Mouse (Mus musculus): ENCODE measurements around the gene Qrich2.
"Not testable (repeated sequence)": the region's sequence is repeated elsewhere in the genome, so short reads cannot be mapped to it uniquely, and the experiment has no call there.

Gene Qrich2

DNA sequence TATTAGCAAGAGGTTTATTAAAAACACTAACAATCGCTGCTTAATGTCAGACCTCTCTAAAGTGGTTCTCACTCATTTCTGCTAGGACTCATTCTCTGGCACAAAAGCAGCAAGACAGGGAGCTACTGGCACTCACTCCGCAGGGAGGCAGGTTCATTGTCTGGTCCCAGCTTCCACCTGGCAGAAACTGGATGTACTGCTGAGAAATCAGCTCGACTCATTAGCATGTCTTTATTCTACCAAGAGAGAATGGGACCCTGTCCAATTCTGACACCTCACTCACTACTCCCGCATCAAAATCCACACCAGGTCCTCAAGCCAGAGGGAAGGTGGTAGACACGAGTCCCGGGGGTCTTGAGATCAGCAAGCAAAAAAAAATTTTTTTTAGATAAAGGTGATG is 54.5 kb downstream of the Qrich2 start:
- DNase-seq (ENCODE audit: low spot score) = no peak

DNA sequence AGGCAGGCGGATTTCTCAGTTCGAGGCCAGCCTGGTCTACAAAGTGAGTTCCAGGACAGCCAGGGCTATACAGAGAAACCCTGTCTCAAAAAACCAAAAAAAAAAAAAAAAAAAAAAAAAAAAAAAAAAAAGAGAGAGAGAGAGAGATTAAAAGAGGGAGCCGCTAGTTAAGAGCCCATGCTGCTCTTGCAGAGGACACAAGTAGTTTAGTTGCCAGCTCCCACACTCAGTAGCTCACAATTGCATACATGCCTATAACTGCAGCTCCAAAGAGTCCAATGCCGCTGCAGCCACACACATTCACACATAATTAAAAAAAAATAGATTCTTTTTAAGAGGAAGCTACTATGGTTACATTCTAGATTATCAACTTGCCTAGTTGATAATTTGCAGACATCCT is 55.6 kb downstream of the Qrich2 start:
- not testable (repeated sequence) for DNase-seq (ENCODE audit: low spot score)

DNA sequence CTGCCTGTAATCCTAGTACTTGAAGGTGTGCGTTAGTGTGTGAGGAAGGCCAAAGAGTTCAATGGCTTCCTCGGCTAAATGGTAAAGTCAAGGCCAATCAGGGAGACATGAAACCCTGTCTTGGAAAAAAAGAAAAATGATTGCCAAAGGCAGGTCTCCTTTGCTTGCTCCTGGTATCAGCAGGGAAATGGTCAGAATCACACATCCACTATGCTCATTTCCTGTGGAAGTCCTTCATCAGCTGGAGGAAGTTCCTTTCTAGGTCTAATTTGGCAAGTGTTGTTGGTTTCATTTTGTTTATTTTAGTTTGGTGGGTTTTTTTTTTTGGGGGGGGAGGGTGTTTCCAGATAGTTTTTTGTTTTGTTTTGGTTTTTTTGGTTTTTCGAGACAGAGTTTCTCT is 57.0 kb downstream of the Qrich2 start:
- no peak for DNase-seq (ENCODE audit: low spot score)

DNA sequence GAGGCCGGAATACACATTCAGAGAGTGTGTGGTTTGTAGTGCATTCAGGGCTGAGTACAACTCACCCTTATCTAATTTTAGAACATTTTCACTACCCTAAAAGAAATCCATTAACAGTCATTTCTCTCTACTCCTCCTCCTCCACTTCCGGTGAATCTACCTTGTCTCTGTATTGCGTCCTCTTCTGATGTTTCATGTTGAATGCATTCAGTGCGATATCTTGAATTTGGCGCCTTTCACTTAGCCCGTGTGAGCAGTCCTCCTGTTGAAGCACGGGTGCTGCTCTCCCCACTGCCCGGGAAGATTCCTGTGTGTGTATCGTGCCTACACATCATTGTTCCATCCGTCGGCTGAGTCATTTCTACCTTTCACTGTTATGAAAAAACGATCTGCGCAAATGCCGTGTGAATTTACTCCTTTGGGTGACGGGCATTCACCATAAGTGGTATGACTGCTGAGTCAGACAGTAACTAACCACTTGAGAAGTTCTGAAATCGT is 59.8 kb downstream of the Qrich2 start:
- no peak for DNase-seq (ENCODE audit: low spot score)

DNA sequence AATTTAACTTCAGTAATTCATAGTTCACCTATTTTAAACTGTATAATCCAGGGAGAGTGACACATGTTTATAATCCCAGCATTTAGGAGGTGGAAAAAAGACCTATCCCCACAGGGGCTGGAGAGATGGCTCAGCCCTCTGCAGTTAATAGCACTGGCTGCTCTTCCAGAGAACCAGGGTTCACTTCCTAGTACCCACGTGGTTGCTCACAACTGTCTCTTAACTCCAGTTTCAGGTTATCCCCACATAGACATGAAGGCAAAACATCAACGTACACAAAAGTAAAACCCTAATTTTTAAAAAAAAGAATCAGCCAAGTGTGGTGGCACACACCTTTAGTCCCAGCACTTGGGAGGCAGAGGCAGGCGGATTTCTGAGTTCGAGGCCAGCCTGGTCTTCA is 60.4 kb downstream of the Qrich2 start:
- no peak for DNase-seq (ENCODE audit: low spot score)

DNA sequence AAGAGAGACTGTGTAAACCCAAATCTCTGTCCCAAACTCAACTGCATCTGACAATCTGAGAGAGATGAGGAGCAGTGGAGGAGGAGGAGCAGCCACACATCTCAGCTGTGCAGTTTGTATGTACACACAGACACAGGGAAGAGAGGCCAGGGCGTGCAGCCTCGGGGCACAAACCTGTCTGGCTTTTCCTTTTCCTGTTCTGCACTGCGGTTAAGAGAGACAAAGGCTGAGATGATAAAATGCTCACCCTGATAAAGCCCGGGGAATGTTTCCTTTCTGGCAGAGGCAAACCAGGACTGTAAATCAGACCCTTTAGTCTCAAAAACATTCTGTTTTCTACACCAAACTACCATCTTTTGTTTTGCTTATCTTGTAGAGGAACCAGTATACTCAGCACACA is 65.5 kb downstream of the Qrich2 start:
- no peak for DNase-seq (ENCODE audit: low spot score)

DNA sequence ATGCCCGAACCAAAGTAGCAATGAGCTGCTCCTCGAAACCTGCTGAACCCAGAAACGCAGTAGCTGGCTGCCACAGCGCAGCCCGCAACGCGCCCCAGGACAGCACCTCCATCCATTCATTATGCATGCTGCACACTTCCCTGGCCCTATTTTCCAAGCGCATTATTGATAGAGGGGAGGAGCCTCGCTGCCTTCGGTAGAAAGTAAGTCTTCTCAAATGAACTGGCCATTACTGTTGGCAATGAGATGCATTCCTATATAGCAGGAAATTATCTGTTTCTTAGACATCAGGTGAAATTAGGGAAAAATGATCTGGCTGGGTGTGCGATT is 67.7 kb downstream of the Qrich2 start:
- DNase-seq (ENCODE audit: low spot score) = no peak

DNA sequence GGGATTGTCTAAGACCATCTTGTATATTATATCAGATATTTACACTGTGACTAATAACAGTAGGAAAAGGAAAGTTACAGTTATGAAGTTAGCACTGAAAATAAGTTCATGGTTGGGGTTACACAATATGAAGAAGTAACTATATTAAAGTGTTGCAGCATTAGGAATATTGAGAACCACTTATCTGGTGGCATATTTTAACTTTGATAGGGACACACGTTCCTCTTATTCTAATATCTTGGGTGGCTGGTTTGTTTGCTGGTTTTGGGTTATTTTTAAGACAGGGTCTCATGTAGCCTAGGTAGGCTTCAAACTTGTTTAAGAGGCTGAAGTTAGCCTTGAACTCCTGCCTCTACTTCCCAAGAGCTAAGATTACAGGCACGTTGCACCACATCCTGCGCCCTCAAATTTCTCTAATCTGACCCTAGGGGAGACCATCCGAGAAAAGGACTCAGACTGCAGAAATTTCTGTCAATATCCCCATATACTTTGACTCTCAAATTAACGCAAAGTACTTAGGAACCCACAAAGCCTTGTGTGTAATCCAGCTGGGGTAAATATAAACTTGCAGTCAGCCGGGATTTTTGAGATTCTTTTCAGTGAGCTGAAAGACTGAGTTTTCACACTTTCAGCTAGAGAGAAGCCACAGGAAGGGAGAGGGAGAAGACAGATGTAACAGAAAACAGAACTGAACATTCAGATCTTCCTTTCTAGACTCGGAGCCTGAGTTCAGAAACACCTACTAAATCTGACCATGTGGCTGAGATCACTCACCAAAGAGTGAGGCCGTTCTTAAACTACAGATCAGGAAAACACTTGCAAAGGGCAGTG is 68.3 kb downstream of the Qrich2 start:
- DNase-seq (ENCODE audit: low spot score) = no peak

DNA sequence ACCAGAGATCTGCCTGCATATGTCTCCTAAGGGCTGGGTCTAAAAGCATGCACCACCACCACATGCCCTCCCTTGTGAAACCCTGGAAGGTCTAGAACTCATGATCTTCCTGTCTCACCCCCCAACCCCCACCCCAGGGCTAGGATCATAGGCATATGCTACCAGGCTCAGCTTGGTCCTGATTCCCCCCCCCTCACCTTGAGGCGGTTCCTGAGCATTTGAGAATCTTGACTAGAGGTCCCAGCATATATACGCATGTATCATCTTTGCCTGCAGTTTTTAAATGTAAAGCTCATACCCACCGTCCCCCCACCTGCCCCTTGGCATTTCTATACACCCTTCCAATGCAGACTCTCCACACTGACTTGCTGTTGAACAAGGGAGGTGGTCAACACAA is 69.1 kb downstream of the Qrich2 start:
- DNase-seq (ENCODE audit: low spot score) = no peak

DNA sequence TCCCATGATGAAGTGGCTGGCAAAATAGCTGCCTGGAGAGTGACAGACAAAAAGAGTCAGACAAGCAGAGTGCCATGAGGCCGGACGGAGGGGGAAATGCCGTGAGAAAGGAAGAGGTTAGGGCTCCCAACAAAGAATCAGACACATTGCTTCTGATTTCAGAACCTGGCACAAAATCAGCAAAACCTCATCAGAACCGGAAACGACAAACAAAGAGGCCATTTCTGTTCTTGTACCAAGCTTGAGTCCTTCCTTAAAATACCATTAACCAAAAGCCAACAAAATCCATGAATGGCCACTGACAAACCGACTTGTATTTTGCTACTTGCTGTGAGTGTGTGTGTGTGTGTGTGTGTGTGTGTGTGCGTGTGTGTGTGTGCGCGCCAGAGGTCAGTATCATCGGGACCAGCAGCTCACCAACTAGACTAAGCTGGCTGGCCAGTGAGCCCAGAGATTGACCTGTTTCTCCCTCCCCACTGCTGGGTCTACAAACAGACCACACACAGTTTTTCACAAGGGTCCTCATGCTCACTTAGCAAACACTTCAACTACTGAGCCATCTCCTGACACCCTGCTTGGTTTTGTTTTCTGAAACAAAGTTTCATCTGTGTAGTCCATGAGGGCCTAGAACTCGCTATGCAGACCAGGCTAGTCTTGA is 69.6 kb downstream of the Qrich2 start:
- DNase-seq (ENCODE audit: low spot score) = no peak

DNA sequence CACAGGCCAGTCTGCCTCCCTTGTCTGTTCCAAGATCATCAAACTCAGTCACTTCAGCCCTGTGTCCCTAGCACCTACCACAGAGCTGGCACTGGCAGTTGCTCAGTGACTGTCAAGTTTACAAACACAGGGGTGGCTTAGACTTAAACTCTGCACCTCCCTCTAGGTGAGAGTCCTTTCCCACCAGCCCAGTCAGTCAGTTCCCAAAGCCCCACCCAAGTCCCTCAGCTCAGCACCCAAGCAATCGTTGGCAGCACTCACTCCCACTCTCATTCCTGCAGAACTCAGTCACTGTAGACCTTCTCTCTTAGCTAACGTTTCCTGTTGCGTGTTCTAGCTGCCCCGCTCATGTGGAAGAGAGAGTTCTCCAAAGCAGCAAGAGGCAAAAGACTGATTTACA is 71.3 kb downstream of the Qrich2 start:
- no peak for DNase-seq (ENCODE audit: low spot score)

Data from retina, embryonic 14.5 days (tissue).